Mouse (Mus musculus) kidney, embryonic 14.5 days (tissue): ENCODE results near the gene Caskin1. TPM values are rescaled to one million over a fixed set of nuclear protein-coding genes. Genes with fewer than 3 reads are reported as not detected.

Source experiments
- ATAC-seq: fragments of 200-750 bp; cut with Nextera tagmentation; 2 replicates; pipeline ENCODE4 v1.8.0; 2017; ENCODE audit warnings: moderate number of reproducible peaks, mild to moderate bottlenecking, moderate TSS enrichment, moderate library complexity; ENCODE audit not compliant: low FRiP score, low TSS enrichment
- H3K27ac ChIP-seq: fragments of 300-500 bp; sonication (generic); 2 replicates; pipeline ENCODE4 v1.5.1; 2014; ENCODE audit warnings: low read depth, mild to moderate bottlenecking, low read length, moderate library complexity, mixed read lengths
- H3K27me3 ChIP-seq: fragments of 300-500 bp; sonication (generic); 2 replicates; pipeline ENCODE4 v1.6.1; 2014; ENCODE audit warnings: mild to moderate bottlenecking, low read length; ENCODE audit not compliant: control insufficient read depth, insufficient read depth
- H3K36me3 ChIP-seq: fragments of 300-500 bp; sonication (generic); 2 replicates; pipeline ENCODE4 v1.6.1; 2014; ENCODE audit warnings: low read length, mixed read lengths; ENCODE audit not compliant: control insufficient read depth, insufficient read depth
- H3K4me1 ChIP-seq: fragments of 300-500 bp; sonication (generic); 2 replicates; pipeline ENCODE4 v1.6.1; 2014; ENCODE audit warnings: low read length, mixed read lengths; ENCODE audit not compliant: control insufficient read depth, insufficient read depth
- H3K4me2 ChIP-seq: fragments of 300-500 bp; sonication (generic); replicated peaks from 2 replicates; pipeline ENCODE4 v1.6.1; 2014; ENCODE audit warnings: low read depth, mild to moderate bottlenecking, low read length
- H3K4me3 ChIP-seq: fragments of 300-500 bp; sonication (generic); 2 replicates; pipeline ENCODE4 v1.5.1; 2014; ENCODE audit warnings: mild to moderate bottlenecking, low read length
- H3K9ac ChIP-seq: fragments of 300-500 bp; sonication (generic); 2 replicates; pipeline ENCODE4 v1.6.1; 2014; ENCODE audit warnings: low read depth, mild to moderate bottlenecking, low read length, moderate library complexity
- H3K9me3 ChIP-seq: fragments of 300-500 bp; sonication (generic); 2 replicates; pipeline ENCODE4 v1.6.1; 2016; ENCODE audit warnings: low read length; ENCODE audit not compliant: control insufficient read depth
- WGBS: fragments of 180-500 bp; shearing (Covaris S2); extraction: QIAGEN DNeasy Blood & Tissue Kit; methylation state at CpG from one replicate; pipeline ENCODE4 v1.1.7; 2014; 5-methylcytosine and 5-hydroxymethylcytosine counted together
- polyA plus RNA-seq: library from polyadenylated mRNA; unstranded; fragments of >200 nt; fragmentation: Nextera tagmentation; extraction: Ambion mirVana; gene quantifications from 2 replicates; pipeline ENCODE4 v1.2.1, GENCODE M21; 2014

The Caskin1 gene
- polyA plus RNA-seq, 1 experiment from 2014 or later: 1.8 TPM

GRCm38 (mm10) chr17:24502208-24502607 is 13.8 kb downstream of the Caskin1 start:
- H3K4me1 ChIP-seq: peaks cover 3% of the 10 kb centered on the region; the same call in 1 of the 2 replicates
- WGBS: 32% methylated on average over 11 of the region's 11 CpGs
- H3K4me2 ChIP-seq: no peak overlapping the region
- H3K27ac ChIP-seq: no peak overlapping the region
- no peaks in the 10 kb centered on the region for H3K36me3 ChIP-seq
- H3K9me3 ChIP-seq: no peaks in the 10 kb centered on the region
- H3K27me3 ChIP-seq: no peaks in the 10 kb centered on the region
- ATAC-seq: no peak
- H3K9ac ChIP-seq: no peak overlapping the region
- H3K4me3 ChIP-seq: no peak overlapping the region

- Histone ChIP-seq H3K27ac (no peak overlapping the region), H3K9ac (no peak overlapping the region), H3K4me3 (no peak overlapping the region), H3K27me3 (no peaks in the 10 kb centered on the region), H3K36me3 (peaks cover 16% of the 10 kb centered on the region; the same call in 1 of the 2 replicates), H3K4me1 (peaks cover 3% of the 10 kb centered on the region; the same call in 1 of the 2 replicates), H3K4me2 (no peak overlapping the region), H3K9me3 (no peaks in the 10 kb centered on the region)
- WGBS: 91% methylated on average over 10 of the region's 10 CpGs
- ATAC-seq: no peak
These were observed 15.7 kb downstream of the Caskin1 start for GRCm38 (mm10) chr17:24504085-24504484.

GRCm38 (mm10) chr17:24505286-24505955 is 17.0 kb downstream of the Caskin1 start:
- WGBS: 94% methylated on average over 30 of the region's 30 CpGs

GRCm38 (mm10) chr17:24506332-24507070 is 18.1 kb downstream of the Caskin1 start:
- H3K36me3 ChIP-seq: peaks cover 38% of the 10 kb centered on the region
- no peaks in the 10 kb centered on the region for H3K9me3 ChIP-seq
- no peak overlapping the region for H3K27ac ChIP-seq
- no peak overlapping the region for H3K9ac ChIP-seq
- H3K4me1 ChIP-seq: peaks cover 3% of the 10 kb centered on the region; the same call in 1 of the 2 replicates
- H3K4me2 ChIP-seq: peak overlapping the region; percentile 37
- ATAC-seq: 0 out of 2 replicates have a peak, but pooled peaks have one; percentile 32
- 0 out of 2 replicates have a peak overlapping the region, but pooled peaks have one; percentile 16 for H3K4me3 ChIP-seq
- 26% methylated on average over 36 of the region's 36 CpGs for WGBS
- H3K27me3 ChIP-seq: no peaks in the 10 kb centered on the region

More at GRCm38 (mm10) chr17:24505286-24505955, 17.0 kb downstream of the Caskin1 start:
- Histone ChIP-seq H3K27me3 (no peaks in the 10 kb centered on the region), H3K36me3 (peaks cover 29% of the 10 kb centered on the region), H3K4me1 (peaks cover 3% of the 10 kb centered on the region; the same call in 1 of the 2 replicates), H3K27ac (no peak overlapping the region), H3K4me2 (no peak overlapping the region), H3K9ac (no peak overlapping the region), H3K4me3 (no peak overlapping the region), H3K9me3 (no peaks in the 10 kb centered on the region)
- no peak for ATAC-seq

GRCm38 (mm10) chr17:24507129-24507664 is 18.8 kb downstream of the Caskin1 start:
- Histone ChIP-seq H3K36me3 (peaks cover 45% of the 10 kb centered on the region), H3K9ac (no peak overlapping the region), H3K27me3 (no peaks in the 10 kb centered on the region), H3K27ac (no peak overlapping the region), H3K4me3 (no peak overlapping the region), H3K4me1 (peaks cover 3% of the 10 kb centered on the region; the same call in 1 of the 2 replicates), H3K4me2 (peak overlapping the region; percentile 37), H3K9me3 (no peaks in the 10 kb centered on the region)
- WGBS: 52% methylated on average over 18 of the region's 19 CpGs
- ATAC-seq: no peak

- 82% methylated on average over 12 of the region's 12 CpGs for WGBS
- no peaks in the 10 kb centered on the region for H3K27me3 ChIP-seq
- H3K9ac ChIP-seq: no peak overlapping the region
- H3K4me3 ChIP-seq: no peak overlapping the region
- H3K27ac ChIP-seq: no peak overlapping the region
- H3K9me3 ChIP-seq: no peaks in the 10 kb centered on the region
- peaks cover 49% of the 10 kb centered on the region for H3K36me3 ChIP-seq
- no peak for ATAC-seq
- H3K4me1 ChIP-seq: peaks cover 3% of the 10 kb centered on the region; the same call in 1 of the 2 replicates
- H3K4me2 ChIP-seq: no peak overlapping the region
These were observed 19.5 kb downstream of the Caskin1 start for GRCm38 (mm10) chr17:24507806-24508460.

- no peaks in the 10 kb centered on the region for H3K4me1 ChIP-seq
- 54% methylated on average over 5 of the region's 5 CpGs for WGBS
- H3K9me3 ChIP-seq: no peaks in the 10 kb centered on the region
- H3K9ac ChIP-seq: no peak overlapping the region
- peaks cover 85% of the 10 kb centered on the region for H3K36me3 ChIP-seq
- H3K4me2 ChIP-seq: peak overlapping the region; percentile 6; the same call in 1 of the 2 replicates
- H3K27ac ChIP-seq: no peak overlapping the region
- ATAC-seq: peak; percentile 30
- no peaks in the 10 kb centered on the region for H3K27me3 ChIP-seq
- no peak overlapping the region for H3K4me3 ChIP-seq
These were observed 25.2 kb downstream of the Caskin1 start for GRCm38 (mm10) chr17:24513609-24514008.

GRCm38 (mm10) chr17:24514270-24515257 is 26.2 kb downstream of the Caskin1 start:
- H3K4me3 ChIP-seq: no peak overlapping the region
- no peak for ATAC-seq
- WGBS: 84% methylated on average over 24 of the region's 24 CpGs
- H3K9me3 ChIP-seq: no peaks in the 10 kb centered on the region
- no peaks in the 10 kb centered on the region for H3K27me3 ChIP-seq
- H3K4me2 ChIP-seq: peak overlapping the region; percentile 6; the same call in 1 of the 2 replicates
- H3K9ac ChIP-seq: no peak overlapping the region
- H3K36me3 ChIP-seq: peaks cover 82% of the 10 kb centered on the region
- H3K4me1 ChIP-seq: no peaks in the 10 kb centered on the region
- peak overlapping the region; percentile 66; the same call in 1 of the 2 replicates for H3K27ac ChIP-seq
